Mouse (Mus musculus) liver, embryonic 16.5 days (tissue): ENCODE results near the gene Zp1. TPM values are rescaled to one million over a fixed set of nuclear protein-coding genes. Genes with fewer than 3 reads are reported as not detected.
A peak's percentile ranks its signal among the peaks of the same experiment; 100 is the strongest.

Experiments used
- ATAC-seq: fragments of 200-750 bp; cut with Nextera tagmentation; 2 replicates; pipeline ENCODE4 v1.8.0; 2017; ENCODE audit warnings: low read depth, mild to moderate bottlenecking, moderate number of reproducible peaks, moderate library complexity
- H3K27ac ChIP-seq: fragments of 300-500 bp; sonication (generic); 2 replicates; pipeline ENCODE4 v1.5.1; 2014; ENCODE audit warnings: mild to moderate bottlenecking, low read length
- H3K27me3 ChIP-seq: fragments of 300-500 bp; sonication (generic); 2 replicates; pipeline ENCODE4 v1.6.1; 2014; ENCODE audit warnings: low read depth, low read length, mixed read lengths; ENCODE audit not compliant: control insufficient read depth, insufficient read depth
- H3K36me3 ChIP-seq: fragments of 300-500 bp; sonication (generic); 2 replicates; pipeline ENCODE4 v1.6.1; 2014; ENCODE audit warnings: mild to moderate bottlenecking; ENCODE audit not compliant: control insufficient read depth, insufficient read depth
- H3K4me1 ChIP-seq: fragments of 300-500 bp; sonication (generic); 2 replicates; pipeline ENCODE4 v1.6.1; 2014; ENCODE audit warnings: low read depth, low read length, mixed read lengths; ENCODE audit not compliant: control insufficient read depth
- H3K4me2 ChIP-seq: fragments of 300-500 bp; sonication (generic); 2 replicates; pipeline ENCODE4 v1.6.1; 2014; ENCODE audit warnings: low read depth, low read length, mixed read lengths
- H3K4me3 ChIP-seq: fragments of 300-500 bp; sonication (generic); 2 replicates; pipeline ENCODE4 v1.5.1; 2014; ENCODE audit warnings: low read depth, mild to moderate bottlenecking, low read length
- H3K9ac ChIP-seq: fragments of 300-500 bp; sonication (generic); 2 replicates; pipeline ENCODE4 v1.6.1; 2014; ENCODE audit warnings: low read depth, low read length
- H3K9me3 ChIP-seq: fragments of 300-500 bp; sonication (generic); replicated peaks from 2 replicates; pipeline ENCODE4 v1.6.1; 2016; ENCODE audit warnings: low read length; ENCODE audit not compliant: control insufficient read depth
- WGBS: fragments of 180-500 bp; shearing (Covaris S2); extraction: QIAGEN DNeasy Blood & Tissue Kit; methylation state at CpG from one replicate; pipeline ENCODE4 v1.1.7; 2014; ENCODE audit not compliant: insufficient replicate concordance; 5-methylcytosine and 5-hydroxymethylcytosine counted together
- polyA plus RNA-seq: library from polyadenylated mRNA; unstranded; fragments of >200 nt; fragmentation: Nextera tagmentation; extraction: Ambion mirVana; gene quantifications from 2 replicates; pipeline ENCODE4 v1.2.1, GENCODE M21; 2015

The Zp1 gene
- polyA plus RNA-seq, 1 experiment from 2014 or later, result not detected

- Histone ChIP-seq H3K36me3 (peaks cover 3% of the 10 kb centered on the region; the same call in 1 of the 2 replicates), H3K9me3 (no peaks in the 10 kb centered on the region), H3K9ac (no peak overlapping the region), H3K27me3 (no peaks in the 10 kb centered on the region), H3K4me1 (peaks cover 15% of the 10 kb centered on the region), H3K27ac (no peak overlapping the region), H3K4me3 (no peak overlapping the region), H3K4me2 (no peak overlapping the region)
- WGBS, result 78% methylated on average over 7 of the region's 7 CpGs
- ATAC-seq, result no peak
These were observed 42.1 kb downstream of the Zp1 start for GRCm38 (mm10) chr19:10878201-10878837.

- ATAC-seq, result no peak
- Histone ChIP-seq H3K4me1 (peaks cover 3% of the 10 kb centered on the region; the same call in 1 of the 2 replicates), H3K9ac (no peak overlapping the region), H3K27ac (no peak overlapping the region), H3K27me3 (peaks cover 15% of the 10 kb centered on the region), H3K4me3 (no peak overlapping the region), H3K4me2 (no peak overlapping the region), H3K9me3 (no peaks in the 10 kb centered on the region), H3K36me3 (peaks cover 5% of the 10 kb centered on the region; the same call in 1 of the 2 replicates)
- WGBS, result 54% methylated on average over 14 of the region's 14 CpGs
These were observed 49.0 kb downstream of the Zp1 start for GRCm38 (mm10) chr19:10871328-10871961.

- peaks cover 5% of the 10 kb centered on the region; the same call in 1 of the 2 replicates for H3K36me3 ChIP-seq
- peaks cover 15% of the 10 kb centered on the region for H3K27me3 ChIP-seq
- no peak overlapping the region for H3K4me2 ChIP-seq
- WGBS, result 73% methylated on average over 3 of the region's 3 CpGs
- H3K4me3 ChIP-seq, result no peak overlapping the region
- H3K9me3 ChIP-seq, result no peaks in the 10 kb centered on the region
- H3K4me1 ChIP-seq, result peaks cover 3% of the 10 kb centered on the region; the same call in 1 of the 2 replicates
- ATAC-seq, result no peak
- no peak overlapping the region for H3K27ac ChIP-seq
- no peak overlapping the region for H3K9ac ChIP-seq
These were observed 49.8 kb downstream of the Zp1 start for GRCm38 (mm10) chr19:10870676-10871075.

- Histone ChIP-seq H3K27ac (no peak within 1 kb of the TSS), H3K4me2 (peak within 1 kb of the TSS; percentile 63)
These were observed 50.4 kb downstream of the Zp1 start, which contains the start of gene Tmem132a for GRCm38 (mm10) chr19:10869886-10870527. Tmem132a (minus strand) TSS chr19:10869940.

GRCm38 (mm10) chr19:10869241-10869885 is 51.1 kb downstream of the Zp1 start:
- H3K9me3 ChIP-seq, result no peaks in the 10 kb centered on the region
- H3K9ac ChIP-seq, result peak overlapping the region; percentile 38; the same call in 1 of the 2 replicates

More at GRCm38 (mm10) chr19:10869886-10870527, 50.4 kb downstream of the Zp1 start, which contains the start of gene Tmem132a:
- ATAC-seq, result no peak
- Histone ChIP-seq H3K36me3 (peaks cover 5% of the 10 kb centered on the region; the same call in 1 of the 2 replicates), H3K4me1 (peaks cover 3% of the 10 kb centered on the region; the same call in 1 of the 2 replicates), H3K9me3 (no peaks in the 10 kb centered on the region), H3K4me3 (peak within 1 kb of the TSS; percentile 55), H3K27me3 (peaks cover 15% of the 10 kb centered on the region), H3K9ac (peak within 1 kb of the TSS; percentile 38; the same call in 1 of the 2 replicates)
- WGBS, result 12% methylated on average over 8 of the region's 8 CpGs

GRCm38 (mm10) chr19:10868623-10869141 is 51.8 kb downstream of the Zp1 start:
- Histone ChIP-seq H3K36me3 (peaks cover 2% of the 10 kb centered on the region; the same call in 1 of the 2 replicates), H3K4me1 (peaks cover 3% of the 10 kb centered on the region; the same call in 1 of the 2 replicates), H3K27ac (no peak overlapping the region), H3K9me3 (no peaks in the 10 kb centered on the region), H3K4me2 (peak overlapping the region; percentile 63; the same call in 1 of the 2 replicates), H3K27me3 (peaks cover 15% of the 10 kb centered on the region), H3K4me3 (peak overlapping the region; percentile 55), H3K9ac (no peak overlapping the region)
- 2% methylated on average over 17 of the region's 17 CpGs for WGBS
- no peak for ATAC-seq

More at GRCm38 (mm10) chr19:10869241-10869885, 51.1 kb downstream of the Zp1 start:
- H3K27ac ChIP-seq, result no peak overlapping the region
- H3K27me3 ChIP-seq, result peaks cover 15% of the 10 kb centered on the region
- peaks cover 3% of the 10 kb centered on the region; the same call in 1 of the 2 replicates for H3K4me1 ChIP-seq
- peak overlapping the region; percentile 55 for H3K4me3 ChIP-seq
- ATAC-seq, result peak; percentile 75
- peak overlapping the region; percentile 63 for H3K4me2 ChIP-seq
- H3K36me3 ChIP-seq, result peaks cover 5% of the 10 kb centered on the region; the same call in 1 of the 2 replicates
- under 1% methylated on average over 43 of the region's 43 CpGs for WGBS

- H3K9me3 ChIP-seq, result no peaks in the 10 kb centered on the region
- H3K36me3 ChIP-seq, result no peaks in the 10 kb centered on the region
- no peak overlapping the region for H3K4me3 ChIP-seq
- no peak overlapping the region for H3K9ac ChIP-seq
- H3K27me3 ChIP-seq, result peaks cover 15% of the 10 kb centered on the region
- no peak overlapping the region for H3K4me2 ChIP-seq
- no peak overlapping the region for H3K27ac ChIP-seq
- H3K4me1 ChIP-seq, result peaks cover 3% of the 10 kb centered on the region; the same call in 1 of the 2 replicates
- WGBS, result 31% methylated on average over 5 of the region's 5 CpGs
- no peak for ATAC-seq
These were observed 52.3 kb downstream of the Zp1 start for GRCm38 (mm10) chr19:10867946-10868622.

- Histone ChIP-seq H3K9me3 (no peaks in the 10 kb centered on the region), H3K27ac (no peak overlapping the region), H3K27me3 (peaks cover 15% of the 10 kb centered on the region), H3K4me1 (peaks cover 3% of the 10 kb centered on the region; the same call in 1 of the 2 replicates), H3K9ac (no peak overlapping the region), H3K36me3 (no peaks in the 10 kb centered on the region), H3K4me2 (no peak overlapping the region), H3K4me3 (no peak overlapping the region)
- WGBS, result 71% methylated on average over 13 of the region's 13 CpGs
- ATAC-seq, result no peak
These were observed 54.1 kb downstream of the Zp1 start for GRCm38 (mm10) chr19:10866351-10866750.
